Mouse (Mus musculus): Measurements from ENCODE around the gene Dennd4a.
A peak's percentile ranks its signal among the peaks of the same experiment; 100 is the strongest.

Dennd4a gene

DNA sequence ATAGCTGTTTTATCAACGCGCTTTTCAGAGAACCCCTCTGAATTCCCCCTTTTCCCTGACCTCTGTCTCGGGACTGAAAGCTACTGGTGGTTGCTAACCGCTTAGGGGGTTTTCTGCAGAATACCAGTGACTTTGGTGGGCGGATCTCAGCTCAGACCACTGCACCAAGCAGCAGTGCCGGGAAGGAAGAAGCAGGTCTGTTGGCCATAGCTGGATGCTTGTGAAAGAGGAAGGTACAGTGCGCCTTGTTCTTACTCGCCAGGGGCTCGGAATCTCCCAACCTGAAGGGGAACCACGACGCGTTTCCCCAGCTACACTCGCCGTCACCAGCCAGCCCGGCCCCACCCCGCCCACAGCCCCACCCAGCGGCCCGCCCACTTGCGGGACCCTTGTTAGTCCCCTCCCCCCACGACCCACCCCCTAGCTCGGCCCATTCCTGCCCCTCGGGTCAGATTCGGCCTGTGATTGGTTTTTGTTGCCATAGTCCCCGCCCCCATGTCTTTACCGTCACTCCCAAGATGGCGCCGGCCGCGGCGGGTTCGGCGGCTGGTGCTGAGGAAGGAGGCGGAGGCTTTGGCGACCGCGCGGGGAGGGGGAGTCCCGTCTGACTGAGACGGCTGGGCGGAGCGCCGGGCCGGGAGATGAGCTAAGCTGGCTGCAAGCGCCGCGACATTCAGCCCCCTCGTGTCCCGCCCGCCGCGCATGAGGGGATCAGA, at the start of gene Dennd4a:
TSS of gene Dennd4a (plus strand) at position 519 of the 716 bp plus-strand sequence.
- peak; percentile 96 for DNase-seq

DNA sequence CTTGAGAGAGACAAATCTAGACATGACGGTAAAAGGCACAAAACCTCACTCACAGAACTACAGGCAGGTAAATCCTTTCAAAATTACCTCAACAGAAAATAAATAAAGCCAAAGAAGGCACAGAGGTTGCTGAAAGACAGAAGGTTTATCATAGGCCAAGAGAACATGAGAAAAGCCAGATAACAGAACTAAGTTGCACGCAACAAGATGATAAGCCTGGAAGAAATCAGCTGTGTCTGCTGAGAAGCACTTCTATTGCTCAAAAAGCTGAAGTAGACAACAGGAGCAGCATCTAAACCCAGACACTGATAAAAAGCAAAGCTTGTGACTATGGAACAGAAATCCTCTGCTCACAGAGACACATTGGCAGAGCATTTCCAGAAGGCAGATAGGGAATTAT, 46.3 kb upstream of the Dennd4a start:
- DNase-seq: no peak

GRCm38 (mm10) chr9:64766136-64766535, 45.0 kb upstream of the Dennd4a start:
- no peak for DNase-seq

DNA sequence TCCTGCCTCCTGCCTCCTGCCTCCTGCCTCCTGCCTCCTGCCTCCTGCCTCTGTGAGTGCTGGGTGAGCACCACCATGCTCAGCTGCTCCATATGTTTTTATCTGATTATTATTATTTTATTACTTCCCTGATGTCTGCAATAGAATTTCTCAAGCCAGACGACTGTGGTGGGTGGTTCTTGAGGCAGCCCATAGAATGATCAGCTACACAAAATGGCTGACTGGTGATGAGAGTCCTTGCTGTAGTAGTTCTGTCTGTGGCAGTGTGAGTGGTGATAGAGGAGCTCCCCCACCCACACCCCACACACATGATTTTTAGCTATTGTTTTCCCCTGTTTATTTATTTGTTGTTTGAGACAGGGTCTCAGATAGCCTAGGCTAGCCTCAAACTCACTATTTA, 43.3 kb upstream of the Dennd4a start:
- DNase-seq: no peak

GRCm38 (mm10) chr9:64769066-64769695, 42.0 kb upstream of the Dennd4a start:
- DNase-seq: no peak

GRCm38 (mm10) chr9:64769911-64770310, 41.2 kb upstream of the Dennd4a start:
- DNase-seq: no peak

DNA sequence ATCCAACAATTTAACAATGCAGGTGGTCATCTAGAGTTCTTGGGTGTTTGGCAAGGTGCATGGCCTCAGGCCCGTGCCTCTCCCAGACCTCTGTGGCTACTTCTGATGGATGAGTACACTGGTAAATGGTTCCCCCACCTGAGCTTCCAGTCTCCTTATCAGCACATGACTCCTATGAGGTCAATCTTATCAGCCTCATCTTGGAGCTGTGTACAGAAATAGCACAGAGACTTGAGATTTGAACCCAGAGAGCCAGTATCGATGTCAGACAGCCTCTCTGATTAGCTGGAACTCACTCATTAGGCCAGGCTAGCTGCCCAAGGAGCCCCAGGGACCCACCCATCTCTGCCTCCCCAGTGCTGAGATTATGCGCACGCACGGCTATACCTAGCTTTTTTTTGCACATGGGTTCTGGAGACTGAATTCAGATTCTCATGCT, 40.7 kb upstream of the Dennd4a start:
- no peak for DNase-seq

GRCm38 (mm10) chr9:64771236-64771635, 39.9 kb upstream of the Dennd4a start:
- DNase-seq: no peak

DNA sequence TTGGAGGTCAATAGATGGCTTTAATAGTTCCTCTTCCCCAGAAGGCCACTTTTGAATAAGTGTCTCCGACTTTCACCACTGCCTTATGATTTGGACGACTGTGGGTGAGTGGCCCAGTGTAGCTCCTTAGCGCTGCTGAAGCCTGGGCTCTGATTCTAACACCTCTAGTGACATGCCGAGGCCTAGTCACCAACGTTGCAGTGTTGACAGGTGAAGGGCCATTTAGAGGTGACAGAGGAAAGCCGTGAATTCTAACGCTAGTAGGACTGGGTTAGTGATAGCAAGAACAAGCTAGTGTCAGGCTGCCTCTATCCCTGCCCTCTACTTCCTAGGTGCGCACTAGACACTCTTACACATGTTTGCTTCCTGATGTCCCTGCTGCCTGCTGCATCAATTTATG, 37.9 kb upstream of the Dennd4a start:
- DNase-seq: no peak

GRCm38 (mm10) chr9:64773936-64774335, 37.2 kb upstream of the Dennd4a start:
- no peak for DNase-seq

DNA sequence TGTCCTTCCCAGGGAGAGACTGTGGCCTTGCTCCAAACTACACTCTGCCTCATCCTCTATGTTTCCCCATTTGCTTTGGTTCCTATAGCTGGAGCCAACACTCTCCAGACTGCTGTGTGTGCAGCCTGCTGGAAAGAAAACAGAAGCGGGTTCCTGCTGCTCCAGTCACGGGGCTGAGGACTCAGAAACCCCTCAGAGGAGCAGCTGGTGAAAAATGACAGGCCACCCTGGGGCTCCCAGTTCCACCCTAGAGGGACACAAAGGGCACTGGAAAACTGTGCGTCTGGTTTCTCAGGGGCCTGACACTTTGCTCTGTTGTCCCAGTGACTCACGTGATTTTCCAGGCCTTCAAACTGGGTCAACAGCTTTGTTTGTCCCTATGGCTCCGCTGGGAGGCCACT, 36.7 kb upstream of the Dennd4a start:
- peak; percentile 32 for DNase-seq

DNA sequence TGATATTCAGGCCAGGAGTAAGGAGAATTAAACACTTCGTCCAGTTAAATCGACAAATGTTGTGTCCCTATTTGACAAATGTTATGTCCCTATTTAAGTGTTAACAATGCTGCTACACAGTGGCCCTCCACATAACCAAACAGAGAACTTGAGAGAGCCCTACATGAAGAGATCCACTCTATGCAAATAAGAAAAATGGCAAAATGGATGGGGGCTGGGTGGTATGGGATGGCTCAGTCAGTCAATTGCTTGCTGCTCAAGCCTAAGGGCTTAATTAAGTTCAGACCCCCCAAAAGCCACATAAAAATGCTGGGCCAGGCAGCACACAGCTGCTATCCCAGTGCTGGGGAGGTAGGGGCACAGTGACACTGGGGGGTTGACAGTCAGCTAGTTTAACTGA, 36.3 kb upstream of the Dennd4a start:
- no peak for DNase-seq

- DNase-seq: no peak
Measured at GRCm38 (mm10) chr9:64775491-64775890, 35.6 kb upstream of the Dennd4a start.

GRCm38 (mm10) chr9:64777441-64777987, 33.6 kb upstream of the Dennd4a start:
- DNase-seq: no peak

- no peak for DNase-seq
Measured at GRCm38 (mm10) chr9:64778151-64778550, 33.0 kb upstream of the Dennd4a start.

DNA sequence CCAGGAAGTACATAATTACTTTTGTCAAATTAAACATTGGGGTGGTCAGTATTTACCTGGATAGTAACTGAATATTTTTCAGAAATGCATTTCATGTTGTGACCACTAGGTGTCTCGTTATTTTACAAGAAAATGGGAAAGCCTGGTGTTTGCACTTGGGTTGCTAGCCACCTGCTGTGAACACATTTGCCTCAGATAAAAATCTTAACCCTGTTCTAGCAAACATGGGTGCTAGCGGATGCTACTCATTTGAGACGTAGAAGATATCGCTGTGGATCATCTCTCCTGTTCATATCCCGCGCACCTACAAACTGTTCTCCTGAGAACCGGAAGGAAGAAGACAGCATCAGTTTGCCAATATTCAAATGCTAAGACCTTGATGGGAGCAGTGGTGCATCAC, 31.5 kb upstream of the Dennd4a start:
- no peak for DNase-seq

DNA sequence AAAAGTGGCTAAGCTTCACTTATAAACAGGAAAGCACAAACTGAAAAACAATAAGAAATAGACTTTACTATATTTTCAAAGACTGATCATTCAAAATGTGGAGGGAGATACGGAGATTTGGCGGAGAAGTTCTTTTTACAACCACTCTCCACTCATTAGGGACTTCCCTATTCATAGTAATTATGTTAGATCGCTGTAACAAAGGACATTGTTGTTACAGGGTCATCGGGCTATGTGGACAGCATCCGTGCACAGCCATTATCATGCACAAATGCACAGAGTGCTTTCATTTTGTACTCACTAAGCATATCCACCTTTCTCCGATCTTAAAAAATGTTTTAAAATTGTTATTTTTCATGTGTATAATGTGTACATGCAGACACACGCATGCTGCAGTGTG, 27.6 kb upstream of the Dennd4a start:
- no peak for DNase-seq

- peak; percentile 48 for DNase-seq
Measured at GRCm38 (mm10) chr9:64784841-64785240, 26.3 kb upstream of the Dennd4a start.

DNA sequence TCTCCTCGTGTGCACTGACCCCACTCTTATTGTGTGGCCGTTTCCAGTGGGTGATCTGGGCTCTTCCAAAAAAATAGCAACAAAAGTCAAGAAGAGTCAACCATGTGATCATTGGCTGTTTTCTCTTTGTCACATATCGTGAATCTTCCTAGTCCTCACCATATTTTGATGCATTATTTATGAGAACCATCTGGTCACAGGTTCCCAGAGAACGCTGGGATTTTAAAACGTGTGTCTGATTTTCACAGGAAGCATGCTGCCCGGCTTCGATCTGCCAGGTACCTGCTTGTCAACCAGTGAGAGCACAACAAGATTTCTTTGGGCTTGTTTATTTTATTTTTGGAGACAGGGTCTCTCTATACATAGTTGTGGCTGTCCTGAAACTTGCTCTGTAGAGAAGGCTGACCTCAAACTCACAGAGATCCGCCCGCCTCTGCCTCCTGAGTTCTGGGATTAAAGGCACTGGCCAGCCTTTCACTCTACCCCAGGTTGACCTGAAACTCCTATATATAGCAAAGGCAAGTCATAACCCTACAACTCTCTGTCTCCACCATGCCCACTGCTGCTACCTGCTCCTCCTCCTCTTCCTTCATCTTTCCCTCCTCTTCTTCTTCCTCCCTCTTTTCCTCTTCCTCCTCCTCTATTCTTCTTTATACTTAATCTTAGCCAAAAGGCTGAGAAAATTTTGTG, 24.8 kb upstream of the Dennd4a start:
- no peak for DNase-seq

- DNase-seq: no peak
Measured at GRCm38 (mm10) chr9:64788070-64788469, 23.1 kb upstream of the Dennd4a start.

- DNase-seq: no peak
Measured at GRCm38 (mm10) chr9:64789341-64789761, 21.8 kb upstream of the Dennd4a start.

DNA sequence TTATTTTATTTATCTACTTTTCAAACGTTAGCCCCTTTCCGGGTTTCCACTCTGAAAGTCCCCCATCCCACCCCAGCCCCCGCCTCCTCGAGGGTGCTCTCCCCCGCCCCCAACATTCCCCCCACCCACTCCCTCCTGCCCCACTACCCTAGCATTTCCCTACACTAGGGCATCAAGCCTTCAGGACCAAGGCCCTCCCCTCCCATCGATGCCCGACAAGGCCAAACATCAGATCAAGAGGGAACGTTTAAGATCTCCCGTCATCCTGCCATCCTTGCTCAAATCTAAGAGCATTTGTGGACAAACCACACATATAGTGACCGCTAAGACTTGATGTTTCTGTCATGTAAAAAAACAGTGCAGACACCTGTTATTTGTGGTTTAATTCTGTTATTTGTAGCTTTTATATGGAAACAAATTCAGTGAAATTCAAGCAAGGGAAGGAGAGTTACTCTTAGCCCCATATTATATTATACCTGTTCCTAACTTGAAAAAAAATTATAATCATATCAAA, 21.2 kb upstream of the Dennd4a start:
- DNase-seq: no peak
